Mouse (Mus musculus) liver, embryonic 18 days (tissue): ENCODE results near the gene Shbg. TPM values are rescaled to one million over a fixed set of nuclear protein-coding genes. Genes with fewer than 3 reads are reported as not detected.

Experiments
- polyA plus RNA-seq: library from polyadenylated mRNA; depleted of rRNA; stranded (reverse); fragments of >200 nt; gene quantifications from 2 replicates; pipeline ENCODE4 v1.2.3, GENCODE M21; 2012; rRNA removed

Gene Shbg
- 2.6 and 2.9 TPM in 2 replicates for polyA plus RNA-seq

GRCm38 (mm10) chr11:69617805-69618204, at the start of gene Shbg:
Gene Shbg, minus strand, starts transcription at chr11:69617905.

GRCm38 (mm10) chr11:69665961-69666664, 48.4 kb upstream of the Shbg start, which contains the start of gene Cd68:
Gene Cd68, minus strand, starts transcription at chr11:69666153.

DNA sequence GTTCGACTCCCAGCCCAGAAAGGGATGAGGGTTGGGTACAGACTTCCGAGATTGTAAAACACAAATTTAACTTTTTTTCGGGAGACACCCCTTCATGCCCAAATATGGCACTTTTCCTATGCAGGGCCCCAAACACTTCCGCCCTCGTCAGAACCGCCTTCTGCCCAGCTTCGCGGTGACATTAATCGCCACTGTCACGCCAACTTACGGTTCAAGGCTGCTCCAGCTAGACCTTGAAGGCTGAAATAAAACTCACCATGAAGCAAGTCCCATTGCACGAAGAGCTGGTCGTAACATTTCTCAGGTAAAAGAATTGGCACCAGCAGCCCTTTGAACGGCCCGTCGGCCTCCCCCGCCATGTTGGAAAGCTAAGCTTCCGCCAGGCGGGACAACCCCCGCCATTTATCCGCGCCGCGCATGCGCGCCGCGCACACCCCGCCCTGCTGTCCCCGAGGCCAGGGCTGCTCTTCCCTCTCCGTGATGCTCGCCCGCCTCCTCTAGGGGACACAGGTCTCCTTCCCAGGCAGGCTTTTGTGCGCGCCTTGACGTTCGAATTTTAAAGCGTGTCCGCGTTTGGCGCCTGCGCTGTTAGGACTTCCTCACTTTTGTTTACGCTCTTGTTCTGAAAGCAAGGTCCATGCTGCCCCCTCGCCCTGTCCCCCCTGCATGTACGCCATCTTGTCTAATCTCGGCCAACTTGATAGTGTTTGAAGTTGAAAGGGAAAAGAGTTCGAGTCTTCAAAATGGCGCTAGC, 44.7 kb upstream of the Shbg start, which contains the start of gene Mpdu1:
Gene Mpdu1 (minus strand): TSS at position 430 of the 754 bp plus-strand sequence.

GRCm38 (mm10) chr11:69655264-69656064, 37.8 kb upstream of the Shbg start, which contains the start of gene Sox15:
Gene Sox15, plus strand, starts transcription at chr11:69655314.

DNA sequence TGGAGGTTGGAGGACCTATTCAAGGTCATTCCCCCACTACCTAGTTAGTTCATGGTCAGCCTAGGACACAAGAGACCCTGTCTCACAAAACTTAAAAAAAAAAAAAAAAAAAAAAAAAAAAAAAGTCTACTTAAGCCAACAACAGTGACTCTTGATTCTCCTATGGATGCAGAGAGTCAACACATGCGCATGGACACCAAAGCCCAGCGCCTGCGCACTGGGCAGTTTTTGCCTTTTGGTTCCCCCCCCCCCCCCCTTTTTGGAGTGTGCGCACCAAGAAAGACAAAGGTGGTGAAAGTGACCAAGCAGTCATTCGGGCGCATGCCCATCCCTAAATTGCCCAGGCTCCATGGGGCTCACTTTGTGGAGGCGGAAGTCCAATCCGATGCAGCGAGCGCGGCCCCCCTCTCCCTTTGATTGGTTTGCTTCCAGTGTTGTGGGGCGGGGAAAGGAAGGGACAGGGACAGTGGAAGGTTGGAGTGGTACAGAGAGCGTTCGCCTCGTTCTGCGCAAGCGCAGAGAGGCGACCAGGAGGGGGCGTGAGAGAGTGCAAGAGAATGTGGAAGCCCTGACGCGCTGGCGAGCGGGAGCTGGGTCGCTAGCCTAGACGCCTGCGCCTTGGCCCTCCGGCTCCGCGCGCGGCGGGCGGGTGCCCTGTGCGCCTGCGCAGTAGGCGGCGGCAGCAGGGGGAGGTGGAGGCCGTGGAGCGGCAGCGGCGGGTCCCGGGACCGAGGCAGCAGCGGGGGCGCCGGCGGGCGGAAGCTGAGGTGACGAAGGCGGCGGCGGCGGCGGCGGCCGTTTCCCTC, 14.8 kb upstream of the Shbg start, which contains the start of gene Fxr2:
Gene Fxr2 (plus strand): TSS at position 707 of the 806 bp plus-strand sequence.

DNA sequence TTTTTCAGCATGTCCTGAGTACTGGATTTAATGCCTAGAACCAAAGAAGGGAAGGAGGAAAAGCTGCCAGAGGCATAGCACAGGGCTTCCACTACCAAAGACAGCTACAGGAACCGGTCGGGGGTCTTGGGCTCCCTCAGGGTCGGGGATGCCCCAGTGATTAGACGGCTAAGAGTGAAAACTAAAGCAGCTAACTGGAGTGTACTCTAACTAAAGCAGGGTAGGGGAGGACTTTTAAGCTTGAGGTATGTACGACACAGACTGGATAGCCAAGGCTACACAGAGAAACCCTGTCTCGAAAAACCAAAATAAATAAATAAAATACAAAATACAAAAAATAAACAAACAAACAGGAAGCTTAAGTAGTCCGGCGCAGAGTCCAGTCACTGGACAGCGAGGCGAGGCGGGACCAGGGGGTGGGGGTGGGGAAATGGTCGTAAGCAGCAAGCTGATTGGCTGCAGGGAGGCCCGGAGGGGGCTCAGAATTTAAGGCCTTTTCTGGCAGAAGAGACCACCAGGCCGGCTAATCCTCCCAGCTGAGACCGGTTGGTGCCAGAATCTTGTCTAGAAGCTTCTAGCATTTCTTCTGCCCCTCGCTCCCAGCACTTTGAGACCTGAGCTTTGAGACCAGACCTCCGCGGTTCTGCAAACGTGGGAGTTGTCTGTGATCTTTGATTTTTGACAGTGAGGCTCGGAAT, 4.0 kb upstream of the Shbg start, which contains the start of gene Sat2:
Gene Sat2 (plus strand): TSS at position 454 of the 698 bp plus-strand sequence.

GRCm38 (mm10) chr11:69605726-69606490, 11.8 kb downstream of the Shbg start, which contains the start of gene Atp1b2:
Gene Atp1b2, minus strand, starts transcription at chr11:69605942.

GRCm38 (mm10) chr11:69580091-69580514, 37.6 kb downstream of the Shbg start, which contains the start of the genes Wrap53 and Trp53:
Gene Wrap53, minus strand, starts transcription at chr11:69580255.
Gene Trp53, plus strand, starts transcription at chr11:69580359.

Other genes starting within 250 kb of the Shbg start
- gene Chd3, start 248.5 kb downstream of the Shbg start, polyA plus RNA-seq, result 33.5 and 44.3 TPM in 2 replicates
- 61.1 and 63.4 TPM in 2 replicates for gene Naa38, start 222.4 kb downstream of the Shbg start, polyA plus RNA-seq
- gene Cyb5d1, start 222.3 kb downstream of the Shbg start, polyA plus RNA-seq, result 8.2 and 9.5 TPM in 2 replicates
- gene Tmem88, start 219.7 kb downstream of the Shbg start, polyA plus RNA-seq, result 6.4 and 7.4 TPM in 2 replicates
- gene Kdm6b, start 204.2 kb downstream of the Shbg start, polyA plus RNA-seq, result 1.1 and 1.6 TPM in 2 replicates
- 0.20 and 0.22 TPM in 2 replicates for gene Dnah2, start 68.8 kb downstream of the Shbg start, polyA plus RNA-seq
- gene Efnb3, start 57.7 kb downstream of the Shbg start, polyA plus RNA-seq, result 0.58 and 0.60 TPM in 2 replicates
- 6.5 and 6.7 TPM in 2 replicates for gene Wrap53, start 37.6 kb downstream of the Shbg start, polyA plus RNA-seq
- gene Trp53, start 37.5 kb downstream of the Shbg start, polyA plus RNA-seq, result 51.0 and 51.9 TPM in 2 replicates
- 5.7 and 7.2 TPM in 2 replicates for gene Atp1b2, start 12.0 kb downstream of the Shbg start, polyA plus RNA-seq
- 7.3 and 7.7 TPM in 2 replicates for gene Sat2, start 4.1 kb upstream of the Shbg start, polyA plus RNA-seq
- 17.5 and 22.6 TPM in 2 replicates for gene Fxr2, start 15.1 kb upstream of the Shbg start, polyA plus RNA-seq
- 0.07 and 0.11 TPM in 2 replicates for gene Sox15, start 37.4 kb upstream of the Shbg start, polyA plus RNA-seq
- gene Mpdu1, start 44.7 kb upstream of the Shbg start, polyA plus RNA-seq, result 45.9 and 49.8 TPM in 2 replicates
- 14.8 and 16.0 TPM in 2 replicates for gene Cd68, start 48.2 kb upstream of the Shbg start, polyA plus RNA-seq
- gene Eif4a1, start 54.5 kb upstream of the Shbg start, polyA plus RNA-seq, result 330 and 348 TPM in 2 replicates
- 37.6 and 40.5 TPM in 2 replicates for gene Senp3, start 64.2 kb upstream of the Shbg start, polyA plus RNA-seq
- gene Tnfsf13, start 67.9 kb upstream of the Shbg start, polyA plus RNA-seq, result 0.54 and 0.78 TPM in 2 replicates
- gene Tnfsf12, start 77.9 kb upstream of the Shbg start, polyA plus RNA-seq, result 4.4 and 4.8 TPM in 2 replicates
- 0.96 and 1.1 TPM in 2 replicates for gene Tnfsfm13, start 78.2 kb upstream of the Shbg start, polyA plus RNA-seq
- 5.5 and 8.0 TPM in 2 replicates for gene Polr2a, start 140.7 kb upstream of the Shbg start, polyA plus RNA-seq
- gene Slc35g3, start 144.1 kb upstream of the Shbg start, polyA plus RNA-seq, result 0.02 TPM in 1 of 2 replicates, not detected in the other
- 2.3 and 2.8 TPM in 2 replicates for gene Zbtb4, start 148.0 kb upstream of the Shbg start, polyA plus RNA-seq
- 1.3 and 1.6 TPM in 2 replicates for gene Chrnb1, start 178.0 kb upstream of the Shbg start, polyA plus RNA-seq
- 0.43 and 0.58 TPM in 2 replicates for gene Fgf11, start 184.0 kb upstream of the Shbg start, polyA plus RNA-seq
- gene Tmem102, start 187.7 kb upstream of the Shbg start, polyA plus RNA-seq, result 1.2 and 1.6 TPM in 2 replicates
- gene Gm39566, start 197.4 kb upstream of the Shbg start, polyA plus RNA-seq, result not detected in 2 replicates
- gene Spem2, start 200.6 kb upstream of the Shbg start, polyA plus RNA-seq, result not detected in 2 replicates
- not detected in 2 replicates for gene Spem1, start 204.3 kb upstream of the Shbg start, polyA plus RNA-seq
- gene Nlgn2, start 219.9 kb upstream of the Shbg start, polyA plus RNA-seq, result 2.2 and 3.1 TPM in 2 replicates
- gene Tmem256, start 220.6 kb upstream of the Shbg start, polyA plus RNA-seq, result 227 and 300 TPM in 2 replicates
- gene Plscr3, start 228.5 kb upstream of the Shbg start, polyA plus RNA-seq, result 19.8 and 22.6 TPM in 2 replicates
- 0.49 and 0.73 TPM in 2 replicates for gene Tnk1, start 240.8 kb upstream of the Shbg start, polyA plus RNA-seq